Mouse (Mus musculus) adrenal gland (tissue): ENCODE results near the gene Trcg1.

Experiments
- intact Hi-C: fragments of 180-260 bp; cut with DNase I; formaldehyde crosslinking; loops from one replicate; pipeline ENCODE4 v1.15.1; 2025

Trcg1 gene

GRCm38 (mm10) chr9:57283311-57283710, 47.0 kb downstream of the Trcg1 start:
- intact Hi-C loops: no loop called here

- intact Hi-C loops: no loop called here
Observed at GRCm38 (mm10) chr9:57287183-57287582, 50.8 kb downstream of the Trcg1 start.

- intact Hi-C loops: no loop called here
Observed at GRCm38 (mm10) chr9:57294905-57295304, 58.5 kb downstream of the Trcg1 start.

GRCm38 (mm10) chr9:57295666-57296065, 59.3 kb downstream of the Trcg1 start:
- intact Hi-C loops: no loop called here

GRCm38 (mm10) chr9:57296277-57296676, 59.9 kb downstream of the Trcg1 start:
- intact Hi-C loops: no loop called here

- intact Hi-C loops: no loop called here
Observed at GRCm38 (mm10) chr9:57297938-57298337, 61.6 kb downstream of the Trcg1 start.
